Mouse (Mus musculus) midbrain, embryonic 16.5 days (tissue): ENCODE data around the gene Qtrt1. TPM values are rescaled to one million over a fixed set of nuclear protein-coding genes. Genes with fewer than 3 reads are reported as not detected.
"Not testable (repeated sequence)": the region's sequence is repeated elsewhere in the genome, so short reads cannot be mapped to it uniquely, and the experiment has no call there.

Experiments
- ATAC-seq: fragments of 200-750 bp; cut with Nextera tagmentation; 2 replicates; pipeline ENCODE4 v1.8.0; 2017; ENCODE audit warnings: moderate TSS enrichment
- H3K27ac ChIP-seq: fragments of 300-500 bp; sonication (generic); 2 replicates; pipeline ENCODE4 v1.5.1; 2014; ENCODE audit warnings: mild to moderate bottlenecking, low read length, mixed read lengths
- H3K27me3 ChIP-seq: fragments of 300-500 bp; sonication (generic); 2 replicates; pipeline ENCODE4 v1.6.1; 2014; ENCODE audit warnings: low read depth, low read length, mixed read lengths; ENCODE audit not compliant: control insufficient read depth, insufficient read depth
- H3K36me3 ChIP-seq: fragments of 300-500 bp; sonication (generic); 2 replicates; pipeline ENCODE4 v1.6.1; 2014; ENCODE audit warnings: mild to moderate bottlenecking, low read length, moderate library complexity, mixed read lengths; ENCODE audit not compliant: control insufficient read depth, insufficient read depth
- H3K4me1 ChIP-seq: fragments of 300-500 bp; sonication (generic); 2 replicates; pipeline ENCODE4 v1.6.1; 2014; ENCODE audit warnings: mild to moderate bottlenecking, low read length, mixed read lengths; ENCODE audit not compliant: control insufficient read depth, insufficient read depth
- H3K4me2 ChIP-seq: fragments of 300-500 bp; sonication (generic); 2 replicates; pipeline ENCODE4 v1.6.1; 2014; ENCODE audit warnings: mild to moderate bottlenecking, low read length, mixed read lengths
- H3K4me3 ChIP-seq: fragments of 300-500 bp; sonication (generic); 2 replicates; pipeline ENCODE4 v1.5.1; 2014; ENCODE audit warnings: low read depth, mild to moderate bottlenecking, low read length, moderate library complexity, mixed read lengths
- H3K9ac ChIP-seq: fragments of 300-500 bp; sonication (generic); 2 replicates; pipeline ENCODE4 v1.6.1; 2014; ENCODE audit warnings: low read depth, low read length, mixed read lengths
- H3K9me3 ChIP-seq: fragments of 300-500 bp; sonication (generic); replicated peaks from 2 replicates; pipeline ENCODE4 v1.6.1; 2014; ENCODE audit warnings: mild to moderate bottlenecking, low read length, mixed read lengths; ENCODE audit not compliant: control insufficient read depth, poor library complexity, severe bottlenecking
- WGBS: fragments of 180-500 bp; shearing (Covaris S2); extraction: QIAGEN DNeasy Blood & Tissue Kit; methylation state at CpG from one replicate; pipeline ENCODE4 v1.1.7; 2014; 5-methylcytosine and 5-hydroxymethylcytosine counted together
- polyA plus RNA-seq: library from polyadenylated mRNA; unstranded; fragments of >200 nt; fragmentation: Nextera tagmentation; extraction: Ambion mirVana; gene quantifications from 2 replicates; pipeline ENCODE4 v1.2.1, GENCODE M21; 2015

Gene Qtrt1
- polyA plus RNA-seq, 1 experiment from 2014 or later, result 54.0 TPM

DNA sequence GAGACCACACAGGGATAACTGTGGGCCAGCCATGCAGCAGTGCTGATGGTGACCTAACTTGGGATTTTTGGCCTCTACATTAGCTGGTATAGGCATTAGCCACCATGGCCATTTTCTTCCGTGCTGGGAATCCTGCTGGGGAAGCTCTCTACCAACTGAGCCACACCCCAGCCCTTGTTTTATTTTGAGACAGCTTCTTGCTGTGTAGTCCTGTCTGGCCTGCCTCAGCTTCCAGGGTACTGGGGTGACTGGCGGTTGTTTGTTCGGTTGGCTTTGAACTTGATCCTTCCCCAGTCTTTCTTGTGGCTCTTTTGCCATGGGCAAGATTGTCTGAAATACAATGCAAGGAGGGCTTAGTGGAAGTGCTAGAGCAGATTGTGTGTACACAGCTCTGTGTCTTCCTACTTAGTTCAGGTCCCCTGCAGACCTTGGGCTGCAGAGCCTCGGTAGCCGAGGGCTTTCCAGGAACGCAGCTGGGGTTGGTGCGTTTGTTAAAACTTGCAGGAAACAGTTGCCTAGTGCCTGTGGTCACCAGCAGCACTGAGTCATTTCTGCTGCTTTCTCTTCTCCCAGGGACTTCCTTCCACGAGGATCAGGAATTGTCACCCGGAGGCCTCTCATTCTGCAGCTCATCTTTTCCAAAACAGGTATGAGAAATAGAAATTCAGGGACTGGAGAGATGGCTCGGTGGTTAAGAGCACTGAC, 45.4 kb downstream of the Qtrt1 start:
- Histone ChIP-seq H3K9me3 (no peaks in the 10 kb centered on the region), H3K4me2 (no peak overlapping the region), H3K4me3 (no peak overlapping the region), H3K4me1 (no peaks in the 10 kb centered on the region; the same call in 1 of the 2 replicates), H3K36me3 (peaks cover 6% of the 10 kb centered on the region; the same call in 1 of the 2 replicates), H3K9ac (no peak overlapping the region), H3K27me3 (no peaks in the 10 kb centered on the region), H3K27ac (no peak overlapping the region)
- no peak for ATAC-seq
- whole genome bisulfite sequencing, result 80% methylated on average over 10 of the region's 10 CpGs

DNA sequence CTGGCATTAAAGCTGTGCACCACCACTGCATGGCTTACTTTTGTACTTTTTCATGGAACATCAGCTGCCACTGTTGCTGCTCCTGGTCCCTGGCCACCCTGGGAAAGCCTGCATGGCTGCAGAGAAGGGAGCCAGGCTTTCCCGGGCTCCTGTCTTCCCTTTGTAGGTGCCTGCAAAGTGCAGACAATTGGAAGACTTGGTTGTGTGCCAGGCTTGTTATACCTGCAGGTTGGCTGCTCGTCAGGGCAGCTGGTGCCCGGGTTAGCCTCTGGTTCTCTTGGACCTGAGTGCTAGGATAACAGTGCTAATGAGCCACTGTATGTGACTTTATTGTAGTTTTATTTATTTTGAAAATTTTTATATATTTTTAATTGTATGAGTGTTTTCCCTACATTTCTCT, 47.2 kb downstream of the Qtrt1 start:
- Histone ChIP-seq H3K4me3 (no peak overlapping the region), H3K27me3 (no peaks in the 10 kb centered on the region), H3K9me3 (no peaks in the 10 kb centered on the region), H3K27ac (no peak overlapping the region), H3K4me2 (no peak overlapping the region), H3K36me3 (peaks cover 6% of the 10 kb centered on the region; the same call in 1 of the 2 replicates), H3K4me1 (no peaks in the 10 kb centered on the region), H3K9ac (no peak overlapping the region)
- ATAC-seq, result no peak
- 95% methylated on average over 3 of the region's 3 CpGs for WGBS

- Histone ChIP-seq H3K27ac (no peak overlapping the region), H3K9me3 (no peaks in the 10 kb centered on the region), H3K4me2 (no peak overlapping the region), H3K4me1 (no peaks in the 10 kb centered on the region), H3K9ac (no peak overlapping the region), H3K4me3 (no peak overlapping the region), H3K27me3 (no peaks in the 10 kb centered on the region), H3K36me3 (peaks cover 6% of the 10 kb centered on the region; the same call in 1 of the 2 replicates)
- no peak for ATAC-seq
- 100% methylated on average over 3 of the region's 3 CpGs for WGBS
Observed at GRCm38 (mm10) chr9:21460400-21460940, 48.8 kb downstream of the Qtrt1 start.

- Histone ChIP-seq H3K4me3 (no peak overlapping the region), H3K9me3 (no peaks in the 10 kb centered on the region), H3K9ac (0 out of 2 replicates have a peak overlapping the region, but pooled peaks have one; percentile 20), H3K4me2 (no peak overlapping the region), H3K27me3 (no peaks in the 10 kb centered on the region), H3K36me3 (peaks cover 20% of the 10 kb centered on the region), H3K4me1 (no peaks in the 10 kb centered on the region), H3K27ac (peak overlapping the region; percentile 18)
- WGBS, result 80% methylated on average over 5 of the region's 5 CpGs
- ATAC-seq, result 0 out of 2 replicates have a peak, but pooled peaks have one; percentile 44
Observed at GRCm38 (mm10) chr9:21463138-21463590, 51.5 kb downstream of the Qtrt1 start.

- Histone ChIP-seq H3K4me2 (no peak overlapping the region), H3K27me3 (no peaks in the 10 kb centered on the region), H3K27ac (no peak overlapping the region), H3K36me3 (peaks cover 24% of the 10 kb centered on the region), H3K9ac (no peak overlapping the region), H3K9me3 (no peaks in the 10 kb centered on the region), H3K4me3 (no peak overlapping the region), H3K4me1 (no peaks in the 10 kb centered on the region)
- 95% methylated on average over 3 of the region's 3 CpGs for whole genome bisulfite sequencing
- no peak for ATAC-seq
Observed at GRCm38 (mm10) chr9:21463766-21464564, 52.3 kb downstream of the Qtrt1 start.

GRCm38 (mm10) chr9:21464565-21464928, 52.9 kb downstream of the Qtrt1 start:
- not testable (repeated sequence) for ATAC-seq
- peaks cover 29% of the 10 kb centered on the region for H3K36me3 ChIP-seq

GRCm38 (mm10) chr9:21469032-21470024, 57.7 kb downstream of the Qtrt1 start:
- H3K27ac ChIP-seq, result no peak overlapping the region
- H3K36me3 ChIP-seq, result peaks cover 43% of the 10 kb centered on the region
- H3K4me3 ChIP-seq, result no peak overlapping the region
- H3K9me3 ChIP-seq, result no peaks in the 10 kb centered on the region
- H3K4me2 ChIP-seq, result no peak overlapping the region
- H3K27me3 ChIP-seq, result no peaks in the 10 kb centered on the region
- 90% methylated on average over 20 of the region's 20 CpGs for WGBS
- H3K4me1 ChIP-seq, result no peaks in the 10 kb centered on the region
- no peak for ATAC-seq
- H3K9ac ChIP-seq, result no peak overlapping the region

More at GRCm38 (mm10) chr9:21464565-21464928, 52.9 kb downstream of the Qtrt1 start:
- not testable (repeated sequence) for H3K9ac ChIP-seq, H3K4me2 ChIP-seq, H3K4me1 ChIP-seq, H3K4me3 ChIP-seq, H3K27ac ChIP-seq, H3K27me3 ChIP-seq, H3K9me3 ChIP-seq
- WGBS, result 90% methylated on average over 7 of the region's 7 CpGs
